Comparison of ENCODE assay signal across 7 mouse cellular contexts in genomic region chr6:121109998-121110603, GRCm38 (mm10). TPM values are rescaled to one million over a fixed set of nuclear protein-coding genes. Genes with fewer than 3 reads are reported as not detected.
DNase-seq lines count a peak whose midpoint lies in the region; ATAC-seq and TF ChIP-seq lines count a peak whose summit lies in the region.

No protein-coding gene starts in this region.

- WGBS in embryonic facial prominence, embryonic 12.5 days: under 1% methylated on average over 42 of the region's 42 CpGs
- under 1% methylated on average over 42 of the region's 42 CpGs for WGBS in kidney, adult 2 months
- WGBS in limb, embryonic 12.5 days: under 1% methylated on average over 40 of the region's 42 CpGs
- WGBS in midbrain, embryonic 15.5 days: under 1% methylated on average over 42 of the region's 42 CpGs
- WGBS in spleen, adult 2 months: under 1% methylated on average over 42 of the region's 42 CpGs

- peak; percentile 94 for ATAC-seq in embryonic facial prominence, embryonic 12.5 days (ENCODE audit: insufficient number of reproducible peaks, insufficient read depth, low FRiP score, low TSS enrichment)
- ATAC-seq in limb, embryonic 12.5 days (ENCODE audit: insufficient number of reproducible peaks, insufficient read depth, low FRiP score, low TSS enrichment, low read depth): peak; percentile 97
- peak; percentile 97 for ATAC-seq in midbrain, embryonic 15.5 days (replicated peaks)

- peak; percentile 82 for DNase-seq in adrenal gland, postnatal 25 days
- DNase-seq in heart, adult 18-20 months: peak; percentile 94 to 97
- peak; percentile 98 for DNase-seq in kidney, adult 2 months
- DNase-seq in spleen, adult 2 months (ENCODE audit: low read depth in 1 of 2, low spot score in 2 of 2): peak; percentile 66 to 75

- peak overlapping the region; percentile 92 for H3K4me2 ChIP-seq in embryonic facial prominence, embryonic 12.5 days (replicated peaks)
- peak overlapping the region; percentile 92 for H3K4me2 ChIP-seq in limb, embryonic 12.5 days
- peak overlapping the region; percentile 89 for H3K4me2 ChIP-seq in midbrain, embryonic 15.5 days

- no peak for TF ChIP-seq POLR2A in kidney, adult 2 months (IDR thresholded peaks at IDR 0.05; ENCODE audit: low read depth, low read length)
- TF ChIP-seq POLR2A in spleen, adult 2 months (IDR thresholded peaks at IDR 0.05; ENCODE audit: low read depth, low read length): no peak

- H3K9me3 ChIP-seq in embryonic facial prominence, embryonic 12.5 days: no peaks in the 10 kb centered on the region
- no peaks in the 10 kb centered on the region for H3K9me3 ChIP-seq in limb, embryonic 12.5 days
- no peaks in the 10 kb centered on the region for H3K9me3 ChIP-seq in midbrain, embryonic 15.5 days

- peak overlapping the region; percentile 69 for H3K27ac ChIP-seq in embryonic facial prominence, embryonic 12.5 days
- peak overlapping the region; percentile 98 for H3K27ac ChIP-seq in kidney, adult 2 months (ENCODE audit: insufficient read depth, low read depth, low read length)
- peak overlapping the region; percentile 82 for H3K27ac ChIP-seq in limb, embryonic 12.5 days
- H3K27ac ChIP-seq in midbrain, embryonic 15.5 days: peak overlapping the region; percentile 97
- H3K27ac ChIP-seq in spleen, adult 2 months (ENCODE audit: insufficient read depth, low read length): peak overlapping the region; percentile 85

- H3K27me3 ChIP-seq in embryonic facial prominence, embryonic 12.5 days: no peaks in the 10 kb centered on the region
- no peaks in the 10 kb centered on the region for H3K27me3 ChIP-seq in kidney, adult 2 months (replicated peaks; ENCODE audit: control insufficient read depth, insufficient read depth, low read length)
- no peaks in the 10 kb centered on the region for H3K27me3 ChIP-seq in limb, embryonic 12.5 days
- no peaks in the 10 kb centered on the region for H3K27me3 ChIP-seq in midbrain, embryonic 15.5 days (replicated peaks)
- 0 out of 2 replicates have a peak, but pooled peaks cover 2% of the 10 kb centered on the region for H3K27me3 ChIP-seq in spleen, adult 2 months (ENCODE audit: control insufficient read depth, insufficient read depth, low read length)

- H3K4me3 ChIP-seq in embryonic facial prominence, embryonic 12.5 days: peak overlapping the region; percentile 89
- H3K4me3 ChIP-seq in kidney, adult 2 months (ENCODE audit: insufficient read depth, low read depth, low read length): peak overlapping the region; percentile 84
- peak overlapping the region; percentile 94 for H3K4me3 ChIP-seq in limb, embryonic 12.5 days (replicated peaks)
- peak overlapping the region; percentile 93 for H3K4me3 ChIP-seq in midbrain, embryonic 15.5 days
- peak overlapping the region; percentile 61 for H3K4me3 ChIP-seq in spleen, adult 2 months (ENCODE audit: extremely low read depth, insufficient read depth, insufficient read length)

- no peak for TF ChIP-seq CTCF in kidney, adult 2 months (conservative IDR thresholded peaks at IDR 0.05; ENCODE audit: insufficient read depth, insufficient read length, low read depth, low read length)
- TF ChIP-seq CTCF in spleen, adult 2 months (IDR thresholded peaks at IDR 0.05; ENCODE audit: extremely low read depth, insufficient read depth, insufficient read length, insufficient replicate concordance): no peak

- H3K9ac ChIP-seq in embryonic facial prominence, embryonic 12.5 days: peak overlapping the region; percentile 92
- peak overlapping the region; percentile 90 for H3K9ac ChIP-seq in limb, embryonic 12.5 days (replicated peaks)
- H3K9ac ChIP-seq in midbrain, embryonic 15.5 days: peak overlapping the region; percentile 82

- H3K4me1 ChIP-seq in embryonic facial prominence, embryonic 12.5 days: peaks cover 19% of the 10 kb centered on the region
- peaks cover 12% of the 10 kb centered on the region; the same call in 1 of the 2 replicates for H3K4me1 ChIP-seq in kidney, adult 2 months (ENCODE audit: control insufficient read depth, insufficient read depth, low read length)
- peaks cover 25% of the 10 kb centered on the region for H3K4me1 ChIP-seq in limb, embryonic 12.5 days (replicated peaks)
- H3K4me1 ChIP-seq in midbrain, embryonic 15.5 days: peaks cover 48% of the 10 kb centered on the region
- peaks cover 2% of the 10 kb centered on the region for H3K4me1 ChIP-seq in spleen, adult 2 months (ENCODE audit: control insufficient read depth, insufficient read depth, insufficient read length)

- H3K36me3 ChIP-seq in embryonic facial prominence, embryonic 12.5 days: 0 out of 2 replicates have a peak, but pooled peaks cover 4% of the 10 kb centered on the region
- no peaks in the 10 kb centered on the region for H3K36me3 ChIP-seq in kidney, adult 2 months (ENCODE audit: control insufficient read depth, insufficient read depth, low read length)
- 0 out of 2 replicates have a peak, but pooled peaks cover 3% of the 10 kb centered on the region for H3K36me3 ChIP-seq in limb, embryonic 12.5 days
- no peaks in the 10 kb centered on the region for H3K36me3 ChIP-seq in midbrain, embryonic 15.5 days (replicated peaks)
- no peaks in the 10 kb centered on the region for H3K36me3 ChIP-seq in spleen, adult 2 months (ENCODE audit: control insufficient read depth, insufficient read depth, low read length)

RNA-seq across cellular contexts. Expression of gene Mical3, which starts 20.7 kb away (rescaled TPM):
- total RNA-seq in adrenal gland, postnatal 25 days (2021): 65.9 and 72.6 TPM in 2 replicates
- polyA plus RNA-seq in embryonic facial prominence, embryonic 12.5 days (2016; fragmentation: Nextera tagmentation; extraction: Ambion mirVana): 11.9 and 12.6 TPM in 2 replicates
- 100 to 1,000 TPM; 109 to 123 TPM for total RNA-seq in heart, adult 18-20 months (2021)
- polyA plus RNA-seq in kidney, adult 2 months (2012; rRNA removed): 16.1 and 17.5 TPM in 2 replicates
- 10.0 and 10.8 TPM in 2 replicates for polyA plus RNA-seq in limb, embryonic 12.5 days (2016; fragmentation: Nextera tagmentation; extraction: Ambion mirVana)
- 43.1 and 50.0 TPM in 2 replicates for polyA plus RNA-seq in midbrain, embryonic 15.5 days (2015; fragmentation: Nextera tagmentation; extraction: Ambion mirVana)
- 11.2 and 11.4 TPM in 2 replicates for polyA plus RNA-seq in spleen, adult 2 months (2012; rRNA removed)

Comparison
In these comparisons a context has a peak if more than half of its experiments do, and no peak if none do; other contexts are left out.
1. Peak in every context shown above with its lines: DNase-seq, ATAC-seq, H3K4me3 ChIP-seq and H3K27ac ChIP-seq.